Mouse (Mus musculus): Measurements from ENCODE around the gene Pigz.
"Not testable (repeated sequence)": the region's sequence is repeated elsewhere in the genome, so short reads cannot be mapped to it uniquely, and the experiment has no call there.

Gene Pigz

GRCm38 (mm10) chr16:31932255-31932654 is 1.4 kb upstream of the Pigz start:
- no peak for DNase-seq

GRCm38 (mm10) chr16:31932840-31933697 is 582 bp upstream of the Pigz start:
- peak; percentile 47 to 70 for DNase-seq

GRCm38 (mm10) chr16:31934550-31935010 is 929 bp downstream of the Pigz start:
- DNase-seq, result no peak

- DNase-seq, result peak in 1 of 2 experiments; percentile 19
These were observed 1.7 kb downstream of the Pigz start for GRCm38 (mm10) chr16:31935091-31935979.

GRCm38 (mm10) chr16:31936568-31936967 is 2.9 kb downstream of the Pigz start:
- no peak for DNase-seq

GRCm38 (mm10) chr16:31938856-31939255 is 5.2 kb downstream of the Pigz start:
- DNase-seq, result no peak

GRCm38 (mm10) chr16:31940586-31940985 is 6.9 kb downstream of the Pigz start:
- DNase-seq, result no peak

DNA sequence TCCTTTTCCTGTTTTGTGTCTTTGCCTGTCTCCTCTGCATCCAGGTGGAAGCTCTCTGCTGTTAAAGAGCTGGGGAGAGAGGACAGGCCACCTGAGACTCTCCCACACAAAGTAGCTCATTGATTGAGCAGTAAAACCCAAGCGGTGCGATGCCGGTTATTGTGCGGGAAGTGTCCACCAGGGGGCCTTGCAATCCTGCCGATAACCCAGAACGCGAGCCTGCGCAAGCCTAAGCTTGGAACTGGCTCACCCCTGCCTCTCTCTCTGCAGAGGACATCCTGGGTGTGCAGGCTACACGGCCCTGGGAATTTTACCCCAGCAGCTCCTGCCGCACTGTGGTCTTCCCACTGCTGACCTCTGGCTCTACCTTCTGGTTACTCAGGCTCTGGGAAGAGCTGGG is 10.3 kb downstream of the Pigz start:
- DNase-seq, result peak; percentile 51 to 83

DNA sequence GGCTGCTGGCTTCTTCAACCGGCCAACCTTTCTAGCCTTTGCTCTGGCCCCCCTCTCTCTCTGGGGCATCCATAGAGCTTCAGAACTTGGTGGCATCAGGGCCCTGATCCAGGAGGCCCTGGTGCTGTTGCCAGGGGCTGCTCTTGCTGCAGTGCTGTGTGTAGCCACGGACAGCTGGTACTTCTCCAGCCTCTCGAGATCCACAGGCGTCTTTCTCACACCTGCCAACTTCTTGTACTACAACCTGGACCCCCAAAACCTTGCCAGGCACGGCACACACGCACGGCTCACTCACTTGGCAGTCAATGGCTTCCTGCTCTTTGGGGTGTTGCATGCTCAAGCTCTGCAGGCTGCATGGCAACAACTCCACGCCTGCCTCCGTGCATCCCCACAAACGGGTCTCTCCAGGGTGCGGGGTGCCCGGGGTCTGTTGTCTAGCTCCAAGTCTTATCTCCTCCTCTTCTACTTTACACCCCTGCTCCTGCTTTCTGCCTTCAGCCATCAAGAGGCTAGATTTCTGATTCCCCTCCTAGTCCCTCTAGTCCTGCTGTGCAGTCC is 11.1 kb downstream of the Pigz start:
- no peak for DNase-seq

DNA sequence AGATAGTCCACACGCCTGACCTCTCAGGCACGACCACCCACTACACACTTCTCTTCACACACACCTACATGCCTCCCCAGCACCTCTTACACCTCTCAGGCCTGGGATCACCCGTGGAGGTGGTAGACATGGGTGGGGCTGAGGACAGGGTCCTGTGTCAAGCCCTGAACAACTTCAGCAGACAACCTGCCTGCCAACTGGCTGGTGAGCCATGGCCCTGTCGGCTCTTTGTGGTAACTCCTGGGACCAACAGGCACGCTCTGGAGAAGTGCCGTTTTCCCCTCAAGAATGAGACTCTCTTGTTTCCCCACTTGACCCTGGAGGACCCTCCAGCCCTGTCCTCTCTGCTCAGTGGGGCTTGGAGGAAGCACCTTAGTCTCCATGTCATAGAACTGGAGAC is 11.7 kb downstream of the Pigz start:
- no peak for DNase-seq

DNA sequence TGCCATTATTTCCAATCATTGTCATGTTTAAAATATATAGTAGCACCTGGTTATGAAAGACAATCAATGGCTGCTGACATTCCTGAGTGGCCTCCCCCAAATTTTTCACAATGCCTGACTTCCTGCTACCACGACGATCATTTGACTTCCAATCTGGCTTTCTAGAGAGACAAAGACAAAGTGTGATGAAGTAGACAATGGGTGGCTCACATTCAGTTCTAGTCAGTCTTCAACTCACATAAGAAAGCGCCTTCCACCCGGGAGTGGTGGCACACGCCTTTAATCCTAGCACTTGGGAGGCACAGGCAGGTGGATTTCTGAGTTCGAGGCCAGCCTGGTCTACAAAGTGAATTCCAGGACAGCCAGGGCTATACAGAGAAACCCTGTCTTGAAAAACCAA is 12.3 kb downstream of the Pigz start:
- not testable (repeated sequence) for DNase-seq

DNA sequence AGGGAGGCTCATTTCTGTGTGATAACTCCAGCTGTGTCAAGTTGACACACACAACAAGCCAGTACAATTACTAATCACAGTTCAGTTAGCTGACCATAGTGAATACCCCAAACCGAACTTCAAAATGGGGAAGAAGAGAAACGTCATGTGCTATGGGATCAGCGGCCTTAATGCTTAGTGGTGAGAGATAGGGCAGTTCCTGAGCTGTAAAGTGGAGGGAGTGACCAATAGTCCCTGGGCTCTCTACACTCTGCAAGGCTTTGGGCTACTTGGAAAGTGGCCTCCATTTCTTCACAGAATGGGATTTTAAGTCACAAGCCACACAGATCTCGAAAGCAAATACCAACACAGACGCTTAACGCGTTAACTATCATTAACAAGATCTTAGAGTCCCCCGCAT is 13.7 kb downstream of the Pigz start:
- no peak for DNase-seq

GRCm38 (mm10) chr16:31947901-31948316 is 14.3 kb downstream of the Pigz start:
- no peak for DNase-seq

GRCm38 (mm10) chr16:31948345-31948774 is 14.7 kb downstream of the Pigz start, which contains the start of the genes 0610012G03Rik and Ncbp2:
0610012G03Rik (minus strand) TSS chr16:31948494.
Ncbp2 (plus strand) TSS chr16:31948513.
- DNase-seq, result peak; percentile 91 to 95

DNA sequence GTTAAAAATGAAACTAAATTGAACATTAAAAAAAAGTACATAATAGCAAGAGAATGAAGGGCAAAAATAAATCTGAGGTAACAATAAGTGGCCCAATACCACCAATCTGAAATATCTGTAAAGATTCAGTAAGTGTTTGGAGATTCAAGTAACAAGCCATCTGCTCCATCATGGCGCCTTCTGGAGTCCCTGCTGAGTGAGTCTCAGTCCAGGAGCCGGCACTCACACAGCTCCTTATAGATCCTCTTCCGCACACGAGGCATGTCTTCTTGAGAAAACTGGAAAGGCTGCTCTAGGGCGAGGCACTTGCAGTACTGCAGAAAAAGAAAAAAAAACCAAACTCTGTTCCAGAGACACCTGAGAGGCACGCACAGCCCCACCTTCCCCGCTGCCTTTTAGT is 29.6 kb downstream of the Pigz start:
- no peak for DNase-seq

- DNase-seq, result no peak
These were observed 41.6 kb downstream of the Pigz start for GRCm38 (mm10) chr16:31975258-31975657.

- no peak for DNase-seq
These were observed 45.9 kb downstream of the Pigz start for GRCm38 (mm10) chr16:31979501-31979900.

GRCm38 (mm10) chr16:31980946-31981345 is 47.3 kb downstream of the Pigz start:
- DNase-seq, result no peak

DNA sequence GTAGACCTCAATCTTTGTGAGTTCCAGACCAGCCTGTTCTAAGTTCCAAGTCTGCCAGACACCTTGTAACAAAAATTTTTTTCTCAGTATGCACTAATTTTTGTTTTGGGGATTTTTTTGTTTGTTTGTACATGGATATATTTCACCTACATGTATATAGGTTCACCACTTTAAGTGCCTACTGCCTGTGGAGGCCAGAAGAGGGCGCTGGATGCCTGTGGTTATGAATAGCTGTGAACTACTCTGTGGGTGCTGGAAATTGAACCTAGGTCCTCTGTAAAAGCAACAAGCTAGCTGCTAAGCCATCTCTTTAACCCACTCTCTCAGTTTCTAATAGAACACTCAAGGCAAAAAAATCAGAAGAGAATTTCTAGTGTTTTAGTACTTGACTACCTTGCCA is 58.4 kb downstream of the Pigz start:
- no peak for DNase-seq

DNA sequence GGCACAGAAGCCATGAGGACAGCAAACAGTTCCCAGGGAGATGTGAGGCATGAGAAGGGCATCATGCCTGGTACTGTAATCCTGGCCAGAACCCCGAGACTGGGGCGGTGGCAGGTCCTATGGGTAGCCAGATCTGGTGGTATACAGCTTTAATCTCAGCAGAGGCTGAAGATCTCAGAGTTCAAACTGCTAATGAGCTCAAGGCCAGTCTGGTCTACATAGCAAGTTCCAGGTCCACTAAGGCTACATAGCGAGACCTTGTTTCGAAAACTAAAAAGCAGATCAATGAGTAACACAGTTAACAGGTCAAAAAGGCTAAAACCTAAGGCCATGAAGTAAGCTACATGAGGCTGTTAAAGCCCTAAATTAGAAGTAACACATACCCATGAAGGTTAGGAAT is 59.5 kb downstream of the Pigz start:
- no peak for DNase-seq

- no peak for DNase-seq
These were observed 60.3 kb downstream of the Pigz start for GRCm38 (mm10) chr16:31993946-31994345.
